Mouse (Mus musculus) embryonic facial prominence, embryonic 13.5 days (tissue): ENCODE results near the gene Nos1ap. TPM values are rescaled to one million over a fixed set of nuclear protein-coding genes. Genes with fewer than 3 reads are reported as not detected.
A peak's percentile ranks its signal among the peaks of the same experiment; 100 is the strongest.

Experiments used
- ATAC-seq: fragments of 200-750 bp; cut with Nextera tagmentation; 2 replicates; pipeline ENCODE4 v1.8.0; 2017; ENCODE audit warnings: low read depth; ENCODE audit not compliant: insufficient number of reproducible peaks, insufficient read depth, low FRiP score, low TSS enrichment
- H3K27ac ChIP-seq: fragments of 300-500 bp; sonication (generic); 2 replicates; pipeline ENCODE4 v1.5.1; 2015; ENCODE audit warnings: moderate library complexity, mild to moderate bottlenecking, inconsistent platforms
- H3K27me3 ChIP-seq: fragments of 300-500 bp; sonication (generic); 2 replicates; pipeline ENCODE4 v1.6.1; 2015; ENCODE audit warnings: mild to moderate bottlenecking, inconsistent platforms
- H3K36me3 ChIP-seq: fragments of 300-500 bp; sonication (generic); 2 replicates; pipeline ENCODE4 v1.6.1; 2015; ENCODE audit warnings: mild to moderate bottlenecking, inconsistent platforms
- H3K4me1 ChIP-seq: fragments of 300-500 bp; sonication (generic); 2 replicates; pipeline ENCODE4 v1.6.1; 2015; ENCODE audit warnings: inconsistent platforms
- H3K4me2 ChIP-seq: fragments of 300-500 bp; sonication (generic); 2 replicates; pipeline ENCODE4 v1.6.1; 2015; ENCODE audit warnings: moderate library complexity, mild to moderate bottlenecking, inconsistent platforms
- H3K4me3 ChIP-seq: fragments of 300-500 bp; sonication (generic); 2 replicates; pipeline ENCODE4 v1.5.1; 2015; ENCODE audit warnings: mild to moderate bottlenecking, inconsistent platforms
- H3K9ac ChIP-seq: fragments of 300-500 bp; sonication (generic); 2 replicates; pipeline ENCODE4 v1.6.1; 2015; ENCODE audit warnings: mild to moderate bottlenecking, inconsistent platforms
- H3K9me3 ChIP-seq: fragments of 300-500 bp; sonication (generic); 2 replicates; pipeline ENCODE4 v1.6.1; 2016; ENCODE audit warnings: inconsistent platforms
- WGBS: fragments of 180-500 bp; shearing (Covaris S2); methylation state at CpG from one replicate; pipeline ENCODE4 v1.1.7; 2015; ENCODE audit warnings: mixed read lengths; 5-methylcytosine and 5-hydroxymethylcytosine counted together
- polyA plus RNA-seq: library from polyadenylated mRNA; unstranded; fragments of >200 nt; fragmentation: Nextera tagmentation; extraction: Ambion mirVana; gene quantifications from 2 replicates; pipeline ENCODE4 v1.2.1, GENCODE M21; 2015

The Nos1ap gene
- polyA plus RNA-seq, 1 experiment from 2014 or later, result 6.2 TPM

GRCm38 (mm10) chr1:170477636-170478600 lies 111.7 kb downstream of the Nos1ap start:
- Histone ChIP-seq H3K27me3 (no peaks in the 10 kb centered on the region), H3K9me3 (no peaks in the 10 kb centered on the region), H3K36me3 (no peaks in the 10 kb centered on the region), H3K4me2 (no peak overlapping the region), H3K4me1 (peaks cover 30% of the 10 kb centered on the region), H3K4me3 (no peak overlapping the region), H3K9ac (no peak overlapping the region), H3K27ac (peak overlapping the region; percentile 72)
- 28% methylated on average over 10 of the region's 10 CpGs for WGBS
- no peak for ATAC-seq

GRCm38 (mm10) chr1:170473460-170473859 lies 116.2 kb downstream of the Nos1ap start:
- peaks cover 10% of the 10 kb centered on the region for H3K4me1 ChIP-seq
- no peaks in the 10 kb centered on the region for H3K36me3 ChIP-seq
- no peak overlapping the region for H3K9ac ChIP-seq
- no peak overlapping the region for H3K27ac ChIP-seq
- H3K4me2 ChIP-seq, result no peak overlapping the region
- H3K27me3 ChIP-seq, result no peaks in the 10 kb centered on the region
- H3K9me3 ChIP-seq, result no peaks in the 10 kb centered on the region
- H3K4me3 ChIP-seq, result no peak overlapping the region
- ATAC-seq, result no peak
- WGBS, result 84% methylated on average over 6 of the region's 6 CpGs

- H3K4me2 ChIP-seq, result no peak overlapping the region
- no peaks in the 10 kb centered on the region for H3K27me3 ChIP-seq
- peaks cover 4% of the 10 kb centered on the region for H3K4me1 ChIP-seq
- H3K9ac ChIP-seq, result no peak overlapping the region
- ATAC-seq, result no peak
- no peak overlapping the region for H3K27ac ChIP-seq
- H3K9me3 ChIP-seq, result no peaks in the 10 kb centered on the region
- no peaks in the 10 kb centered on the region for H3K36me3 ChIP-seq
- no peak overlapping the region for H3K4me3 ChIP-seq
Measured at GRCm38 (mm10) chr1:170472861-170473260, 116.8 kb downstream of the Nos1ap start.

GRCm38 (mm10) chr1:170466099-170467009 lies 123.3 kb downstream of the Nos1ap start:
- Histone ChIP-seq H3K27ac (no peak overlapping the region), H3K27me3 (no peaks in the 10 kb centered on the region), H3K4me3 (no peak overlapping the region), H3K9me3 (0 out of 2 replicates have a peak, but pooled peaks cover 9% of the 10 kb centered on the region), H3K9ac (no peak overlapping the region), H3K4me2 (no peak overlapping the region), H3K4me1 (no peaks in the 10 kb centered on the region), H3K36me3 (no peaks in the 10 kb centered on the region)
- WGBS, result 75% methylated on average over 6 of the region's 6 CpGs
- no peak for ATAC-seq

- 9% methylated on average over 1 of the region's 1 CpGs for WGBS
- H3K9me3 ChIP-seq, result 0 out of 2 replicates have a peak, but pooled peaks cover 9% of the 10 kb centered on the region
- no peak overlapping the region for H3K9ac ChIP-seq
- no peaks in the 10 kb centered on the region for H3K27me3 ChIP-seq
- no peak overlapping the region for H3K4me3 ChIP-seq
- H3K4me2 ChIP-seq, result no peak overlapping the region
- no peaks in the 10 kb centered on the region for H3K4me1 ChIP-seq
- H3K36me3 ChIP-seq, result no peaks in the 10 kb centered on the region
- ATAC-seq, result no peak
- H3K27ac ChIP-seq, result no peak overlapping the region
Measured at GRCm38 (mm10) chr1:170462140-170462539, 127.5 kb downstream of the Nos1ap start.

GRCm38 (mm10) chr1:170459896-170460602 lies 129.6 kb downstream of the Nos1ap start:
- H3K4me1 ChIP-seq, result no peaks in the 10 kb centered on the region
- WGBS, result 66% methylated on average over 5 of the region's 5 CpGs
- H3K27ac ChIP-seq, result no peak overlapping the region
- H3K36me3 ChIP-seq, result no peaks in the 10 kb centered on the region
- H3K4me2 ChIP-seq, result no peak overlapping the region
- no peaks in the 10 kb centered on the region for H3K27me3 ChIP-seq
- no peak for ATAC-seq
- H3K4me3 ChIP-seq, result no peak overlapping the region
- 0 out of 2 replicates have a peak, but pooled peaks cover 9% of the 10 kb centered on the region for H3K9me3 ChIP-seq
- H3K9ac ChIP-seq, result no peak overlapping the region

GRCm38 (mm10) chr1:170457673-170458072 lies 132.0 kb downstream of the Nos1ap start:
- Histone ChIP-seq H3K4me2 (no peak overlapping the region), H3K9ac (no peak overlapping the region), H3K9me3 (peaks cover 9% of the 10 kb centered on the region; the same call in 1 of the 2 replicates), H3K4me3 (no peak overlapping the region), H3K36me3 (no peaks in the 10 kb centered on the region), H3K4me1 (no peaks in the 10 kb centered on the region), H3K27me3 (no peaks in the 10 kb centered on the region), H3K27ac (no peak overlapping the region)
- ATAC-seq, result no peak
- 41% methylated on average over 4 of the region's 4 CpGs for WGBS

- Histone ChIP-seq H3K4me2 (no peak overlapping the region), H3K36me3 (no peaks in the 10 kb centered on the region), H3K4me1 (no peaks in the 10 kb centered on the region), H3K27ac (no peak overlapping the region), H3K4me3 (no peak overlapping the region), H3K9ac (no peak overlapping the region), H3K9me3 (peaks cover 4% of the 10 kb centered on the region; the same call in 1 of the 2 replicates), H3K27me3 (no peaks in the 10 kb centered on the region)
- WGBS, result 91% methylated on average over 14 of the region's 14 CpGs
- no peak for ATAC-seq
Measured at GRCm38 (mm10) chr1:170455910-170456700, 133.6 kb downstream of the Nos1ap start.

GRCm38 (mm10) chr1:170455387-170455786 lies 134.3 kb downstream of the Nos1ap start:
- H3K4me2 ChIP-seq, result no peak overlapping the region
- no peaks in the 10 kb centered on the region for H3K36me3 ChIP-seq
- no peak for ATAC-seq
- H3K9ac ChIP-seq, result no peak overlapping the region
- H3K9me3 ChIP-seq, result peaks cover 4% of the 10 kb centered on the region; the same call in 1 of the 2 replicates
- no peak overlapping the region for H3K4me3 ChIP-seq
- no peaks in the 10 kb centered on the region for H3K4me1 ChIP-seq
- no peaks in the 10 kb centered on the region for H3K27me3 ChIP-seq
- no peak overlapping the region for H3K27ac ChIP-seq
- 84% methylated on average over 3 of the region's 3 CpGs for WGBS

GRCm38 (mm10) chr1:170453455-170453854 lies 136.2 kb downstream of the Nos1ap start:
- Histone ChIP-seq H3K4me1 (peaks cover 6% of the 10 kb centered on the region; the same call in 1 of the 2 replicates), H3K27ac (no peak overlapping the region), H3K9ac (no peak overlapping the region), H3K4me2 (no peak overlapping the region), H3K9me3 (peaks cover 4% of the 10 kb centered on the region; the same call in 1 of the 2 replicates), H3K27me3 (no peaks in the 10 kb centered on the region), H3K36me3 (no peaks in the 10 kb centered on the region), H3K4me3 (no peak overlapping the region)
- WGBS, result 68% methylated on average over 3 of the region's 3 CpGs
- no peak for ATAC-seq
